Mouse (Mus musculus): ENCODE results near the gene Cox7a1. TPM values are rescaled to one million over a fixed set of nuclear protein-coding genes. Genes with fewer than 3 reads are reported as not detected.

The Cox7a1 gene
- polyA plus RNA-seq, 1 experiment: 0.43 TPM

DNA sequence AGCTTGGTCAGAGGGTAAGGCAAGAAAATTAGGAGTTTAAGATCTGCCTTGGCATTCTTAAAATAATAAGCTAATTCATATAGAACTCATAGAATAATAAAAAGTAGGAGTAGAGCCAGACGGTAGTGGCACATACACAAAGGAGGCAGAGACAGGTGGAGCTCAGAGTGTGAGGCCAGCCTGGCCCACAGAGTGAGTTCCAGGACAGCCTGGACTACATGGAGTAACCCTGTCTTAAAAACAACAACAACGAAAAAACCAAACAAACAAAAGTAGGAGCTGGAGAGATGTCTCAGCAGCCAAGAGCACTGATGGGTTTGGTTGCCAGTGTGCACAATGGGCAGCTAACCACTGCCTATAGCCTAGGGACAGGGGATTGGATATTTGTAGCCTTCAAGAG, 33.3 kb downstream of the Cox7a1 start:
- WGBS: 92% methylated on average over 2 of the region's 2 CpGs
- H3K27ac ChIP-seq (ENCODE audit: insufficient read depth, low read length): no peak overlapping the region
- DNase-seq (ENCODE audit: low read depth in 1 of 2, low spot score in 2 of 2): no peak
- no peaks in the 10 kb centered on the region for H3K27me3 ChIP-seq (ENCODE audit: control insufficient read depth, insufficient read depth, low read length)
- H3K4me3 ChIP-seq (ENCODE audit: extremely low read depth, insufficient read depth, insufficient read length): no peak overlapping the region
- no peaks in the 10 kb centered on the region for H3K36me3 ChIP-seq (ENCODE audit: control insufficient read depth, insufficient read depth, low read length)
- no peak for TF ChIP-seq CTCF (IDR thresholded peaks at IDR 0.05; ENCODE audit: extremely low read depth, insufficient read depth, insufficient read length, insufficient replicate concordance)
- no peak for TF ChIP-seq POLR2A (IDR thresholded peaks at IDR 0.05; ENCODE audit: low read depth, low read length)
- peaks cover 5% of the 10 kb centered on the region; the same call in 1 of the 2 replicates for H3K4me1 ChIP-seq (ENCODE audit: control insufficient read depth, insufficient read depth, insufficient read length)

DNA sequence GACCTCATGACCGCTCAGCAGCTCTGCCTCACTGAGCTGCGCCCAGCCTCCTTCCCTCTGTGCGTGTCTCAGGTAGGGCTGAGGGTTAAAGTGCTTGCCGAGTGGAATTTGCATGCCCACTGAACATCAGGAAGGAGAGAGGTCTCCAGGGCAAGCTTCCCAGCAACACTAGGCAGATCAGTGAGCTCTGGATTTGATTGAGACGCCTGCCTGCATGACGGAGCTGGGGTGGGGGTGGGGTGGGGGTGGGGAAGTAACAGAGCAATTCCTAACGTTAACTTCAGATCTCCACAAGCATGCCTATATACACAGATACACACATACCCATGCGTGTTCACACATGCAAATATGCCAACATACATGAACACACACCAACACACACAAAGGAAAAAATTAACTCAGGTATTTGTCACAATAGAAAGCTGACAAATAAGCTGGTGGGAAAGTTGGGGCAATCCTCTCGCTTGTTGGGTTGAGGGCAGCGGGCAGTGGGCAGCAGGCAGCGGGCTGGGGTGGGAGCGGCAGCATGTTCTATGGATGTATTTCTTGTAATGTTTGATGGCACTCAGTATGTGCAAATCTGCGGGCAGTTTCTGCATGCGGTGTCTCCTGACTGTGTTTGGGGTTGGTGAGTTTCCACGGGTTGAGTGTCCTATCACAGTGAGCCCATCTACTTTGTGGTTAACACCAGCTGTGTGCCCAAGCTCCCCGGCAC, 35.5 kb downstream of the Cox7a1 start:
- Histone ChIP-seq H3K4me1 (ENCODE audit: control insufficient read depth, insufficient read depth, insufficient read length) (peaks cover 5% of the 10 kb centered on the region; the same call in 1 of the 2 replicates), H3K36me3 (ENCODE audit: control insufficient read depth, insufficient read depth, low read length) (peaks cover 8% of the 10 kb centered on the region), H3K4me3 (ENCODE audit: extremely low read depth, insufficient read depth, insufficient read length) (peak overlapping the region; percentile 48), H3K27me3 (ENCODE audit: control insufficient read depth, insufficient read depth, low read length) (no peaks in the 10 kb centered on the region), H3K27ac (ENCODE audit: insufficient read depth, low read length) (no peak overlapping the region)
- no peak for DNase-seq (ENCODE audit: low read depth in 1 of 2, low spot score in 2 of 2)
- TF ChIP-seq POLR2A (IDR thresholded peaks at IDR 0.05; ENCODE audit: low read depth, low read length): no peak
- TF ChIP-seq CTCF (IDR thresholded peaks at IDR 0.05; ENCODE audit: extremely low read depth, insufficient read depth, insufficient read length, insufficient replicate concordance): no peak
- 3% methylated on average over 16 of the region's 16 CpGs for WGBS

- 11% methylated on average over 11 of the region's 11 CpGs for WGBS
- TF ChIP-seq CTCF (IDR thresholded peaks at IDR 0.05; ENCODE audit: extremely low read depth, insufficient read depth, insufficient read length, insufficient replicate concordance): no peak
- TF ChIP-seq POLR2A (IDR thresholded peaks at IDR 0.05; ENCODE audit: low read depth, low read length): no peak
- Histone ChIP-seq H3K27ac (ENCODE audit: insufficient read depth, low read length) (no peak overlapping the region), H3K4me1 (ENCODE audit: control insufficient read depth, insufficient read depth, insufficient read length) (peaks cover 5% of the 10 kb centered on the region; the same call in 1 of the 2 replicates), H3K4me3 (ENCODE audit: extremely low read depth, insufficient read depth, insufficient read length) (peak overlapping the region; percentile 48; the same call in 1 of the 2 replicates), H3K27me3 (ENCODE audit: control insufficient read depth, insufficient read depth, low read length) (no peaks in the 10 kb centered on the region), H3K36me3 (ENCODE audit: control insufficient read depth, insufficient read depth, low read length) (peaks cover 11% of the 10 kb centered on the region)
- DNase-seq (ENCODE audit: low read depth in 1 of 2, low spot score in 2 of 2): no peak
Observed at GRCm38 (mm10) chr7:30220008-30220356, 36.0 kb downstream of the Cox7a1 start.

GRCm38 (mm10) chr7:30221433-30221832, 37.5 kb downstream of the Cox7a1 start:
- Histone ChIP-seq H3K4me1 (ENCODE audit: control insufficient read depth, insufficient read depth, insufficient read length) (peaks cover 5% of the 10 kb centered on the region; the same call in 1 of the 2 replicates), H3K4me3 (ENCODE audit: extremely low read depth, insufficient read depth, insufficient read length) (no peak overlapping the region), H3K27me3 (ENCODE audit: control insufficient read depth, insufficient read depth, low read length) (no peaks in the 10 kb centered on the region), H3K27ac (ENCODE audit: insufficient read depth, low read length) (no peak overlapping the region), H3K36me3 (ENCODE audit: control insufficient read depth, insufficient read depth, low read length) (peaks cover 18% of the 10 kb centered on the region)
- no peak for DNase-seq (ENCODE audit: low read depth in 1 of 2, low spot score in 2 of 2)
- TF ChIP-seq CTCF (IDR thresholded peaks at IDR 0.05; ENCODE audit: extremely low read depth, insufficient read depth, insufficient read length, insufficient replicate concordance): no peak
- 77% methylated on average over 3 of the region's 3 CpGs for WGBS

DNA sequence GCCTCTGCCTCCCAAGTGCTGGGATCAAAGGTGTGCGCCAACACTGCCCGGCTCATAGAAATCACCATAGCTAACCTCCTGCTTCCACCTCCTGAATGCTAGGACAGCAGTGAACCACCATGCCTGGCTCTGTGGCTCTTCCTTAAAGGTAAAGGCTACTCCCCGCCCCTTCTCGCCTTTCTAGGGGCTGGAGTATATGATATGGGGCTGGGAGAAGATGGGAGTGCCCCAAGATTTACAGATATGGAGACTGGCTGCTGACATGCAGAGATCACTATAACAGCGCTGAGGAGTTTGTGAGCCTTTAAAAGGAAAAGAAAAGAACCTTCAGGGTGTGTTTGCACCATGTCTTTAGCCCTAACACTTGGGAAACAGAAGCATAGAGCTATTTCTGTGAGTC, 38.3 kb downstream of the Cox7a1 start:
- Histone ChIP-seq H3K36me3 (ENCODE audit: control insufficient read depth, insufficient read depth, low read length) (peaks cover 22% of the 10 kb centered on the region), H3K4me3 (ENCODE audit: extremely low read depth, insufficient read depth, insufficient read length) (no peak overlapping the region), H3K27me3 (ENCODE audit: control insufficient read depth, insufficient read depth, low read length) (no peaks in the 10 kb centered on the region), H3K4me1 (ENCODE audit: control insufficient read depth, insufficient read depth, insufficient read length) (peaks cover 5% of the 10 kb centered on the region; the same call in 1 of the 2 replicates), H3K27ac (ENCODE audit: insufficient read depth, low read length) (no peak overlapping the region)
- 88% methylated on average over 5 of the region's 5 CpGs for WGBS
- DNase-seq (ENCODE audit: low read depth in 1 of 2, low spot score in 2 of 2): no peak
- TF ChIP-seq CTCF (IDR thresholded peaks at IDR 0.05; ENCODE audit: extremely low read depth, insufficient read depth, insufficient read length, insufficient replicate concordance) (no peak), POLR2A (IDR thresholded peaks at IDR 0.05; ENCODE audit: low read depth, low read length) (no peak)

DNA sequence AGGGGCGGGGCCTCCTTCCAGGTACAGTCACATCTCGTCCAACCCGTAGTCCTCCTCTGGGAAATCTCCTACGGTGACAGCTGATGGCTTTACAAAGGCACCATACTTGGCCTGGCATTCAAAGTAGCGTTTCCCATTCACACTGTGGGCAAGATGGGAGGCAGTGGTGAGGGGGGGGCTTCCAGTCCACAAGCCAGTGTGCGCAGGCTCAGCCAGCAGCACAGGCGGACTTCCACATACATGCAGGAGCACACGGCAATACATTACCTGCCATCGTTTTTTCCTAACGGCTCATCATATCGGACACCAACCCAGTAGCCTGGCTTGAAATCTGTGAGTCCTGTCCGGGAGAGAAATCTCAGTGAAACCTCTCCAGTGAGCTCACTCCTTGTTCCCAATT, 40.3 kb downstream of the Cox7a1 start:
- Histone ChIP-seq H3K4me1 (ENCODE audit: control insufficient read depth, insufficient read depth, insufficient read length) (peaks cover under 1% of the 10 kb centered on the region; the same call in 1 of the 2 replicates), H3K27me3 (ENCODE audit: control insufficient read depth, insufficient read depth, low read length) (no peaks in the 10 kb centered on the region), H3K36me3 (ENCODE audit: control insufficient read depth, insufficient read depth, low read length) (peaks cover 22% of the 10 kb centered on the region), H3K27ac (ENCODE audit: insufficient read depth, low read length) (no peak overlapping the region), H3K4me3 (ENCODE audit: extremely low read depth, insufficient read depth, insufficient read length) (no peak overlapping the region)
- TF ChIP-seq CTCF (IDR thresholded peaks at IDR 0.05; ENCODE audit: extremely low read depth, insufficient read depth, insufficient read length, insufficient replicate concordance) (no peak), POLR2A (IDR thresholded peaks at IDR 0.05; ENCODE audit: low read depth, low read length) (no peak)
- no peak for DNase-seq (ENCODE audit: low read depth in 1 of 2, low spot score in 2 of 2)
- WGBS: 91% methylated on average over 12 of the region's 12 CpGs

GRCm38 (mm10) chr7:30231328-30231668, 47.4 kb downstream of the Cox7a1 start:
- 0 out of 2 replicates have a peak overlapping the region, but pooled peaks have one; percentile 34 for H3K27ac ChIP-seq (ENCODE audit: insufficient read depth, low read length)
- WGBS: under 1% methylated on average over 16 of the region's 16 CpGs
- TF ChIP-seq POLR2A (IDR thresholded peaks at IDR 0.05; ENCODE audit: low read depth, low read length): no peak
- TF ChIP-seq CTCF (IDR thresholded peaks at IDR 0.05; ENCODE audit: extremely low read depth, insufficient read depth, insufficient read length, insufficient replicate concordance): no peak
- H3K4me3 ChIP-seq (ENCODE audit: extremely low read depth, insufficient read depth, insufficient read length): peak overlapping the region; percentile 85
- H3K4me1 ChIP-seq (ENCODE audit: control insufficient read depth, insufficient read depth, insufficient read length): no peaks in the 10 kb centered on the region; the same call in 1 of the 2 replicates
- H3K27me3 ChIP-seq (ENCODE audit: control insufficient read depth, insufficient read depth, low read length): no peaks in the 10 kb centered on the region
- DNase-seq (ENCODE audit: low read depth in 1 of 2, low spot score in 2 of 2): no peak
- H3K36me3 ChIP-seq (ENCODE audit: control insufficient read depth, insufficient read depth, low read length): peaks cover 5% of the 10 kb centered on the region

All from spleen, adult 2 months (tissue).